Mouse (Mus musculus): ENCODE results near the gene Ppp1r15b. TPM values are rescaled to one million over a fixed set of nuclear protein-coding genes. Genes with fewer than 3 reads are reported as not detected.
A peak's percentile ranks its signal among the peaks of the same experiment; 100 is the strongest.

The Ppp1r15b gene
- polyA plus RNA-seq, 1 experiment from 2014 or later = 28.0 TPM

DNA sequence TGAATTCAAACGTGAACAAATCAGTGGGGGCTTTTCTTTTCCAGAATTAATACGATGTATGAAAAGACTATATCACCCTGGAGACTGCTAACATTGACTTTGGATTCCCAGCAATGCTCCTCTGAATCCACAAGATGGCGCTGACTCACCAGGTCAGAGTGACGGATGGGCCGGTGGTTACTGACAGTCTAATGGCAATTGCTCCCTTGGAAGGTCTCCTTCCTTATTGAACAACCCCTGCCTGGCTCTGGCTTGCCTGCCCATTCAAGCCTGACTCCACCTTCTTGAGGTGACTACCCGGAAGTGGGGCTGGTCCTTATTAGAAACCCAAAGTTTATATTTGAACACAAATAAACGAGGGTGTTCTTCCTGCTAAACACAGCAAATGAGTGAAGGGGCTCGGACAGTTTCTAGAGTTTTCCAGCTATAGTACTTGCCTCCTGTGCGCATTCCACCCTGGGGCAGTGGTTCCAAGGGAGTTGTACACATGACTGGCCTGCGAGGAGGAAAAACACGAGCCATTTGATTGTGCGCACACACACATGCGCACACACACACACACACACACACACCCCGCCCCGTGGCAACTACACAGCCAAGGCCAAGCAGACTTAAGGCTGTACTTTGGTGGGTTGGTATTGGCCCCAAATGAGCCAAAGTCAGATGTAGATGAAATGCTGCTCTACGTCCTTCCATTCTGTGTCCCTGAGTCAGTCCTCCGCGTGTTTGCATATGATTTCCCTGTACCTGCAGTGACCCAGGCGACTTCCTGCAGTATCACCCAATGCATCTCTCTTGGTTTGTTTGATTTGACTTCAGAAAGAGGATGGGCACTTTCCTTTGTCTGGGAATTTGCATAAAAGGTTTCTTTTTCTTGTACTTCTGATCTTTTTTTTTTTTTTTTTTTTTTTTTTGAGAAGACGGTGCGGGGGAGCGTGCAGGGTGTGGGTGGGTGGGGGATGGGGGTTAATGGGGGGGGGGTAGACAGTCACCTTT lies 15.4 kb downstream of the Ppp1r15b start:
- H3K4me1 ChIP-seq (replicated peaks) = no peaks in the 10 kb centered on the region; the same call in 1 of the 2 replicates
- H3K9ac ChIP-seq = no peak overlapping the region
- H3K27me3 ChIP-seq = no peaks in the 10 kb centered on the region
- ATAC-seq (ENCODE audit: low FRiP score, low read depth) = peak; percentile 59
- no peaks in the 10 kb centered on the region for H3K9me3 ChIP-seq
- WGBS = 65% methylated on average over 22 of the region's 22 CpGs
- H3K36me3 ChIP-seq = peaks cover 1% of the 10 kb centered on the region; the same call in 1 of the 2 replicates
- H3K27ac ChIP-seq (replicated peaks) = no peak overlapping the region
- H3K4me2 ChIP-seq = no peak overlapping the region
- H3K4me3 ChIP-seq = no peak overlapping the region

DNA sequence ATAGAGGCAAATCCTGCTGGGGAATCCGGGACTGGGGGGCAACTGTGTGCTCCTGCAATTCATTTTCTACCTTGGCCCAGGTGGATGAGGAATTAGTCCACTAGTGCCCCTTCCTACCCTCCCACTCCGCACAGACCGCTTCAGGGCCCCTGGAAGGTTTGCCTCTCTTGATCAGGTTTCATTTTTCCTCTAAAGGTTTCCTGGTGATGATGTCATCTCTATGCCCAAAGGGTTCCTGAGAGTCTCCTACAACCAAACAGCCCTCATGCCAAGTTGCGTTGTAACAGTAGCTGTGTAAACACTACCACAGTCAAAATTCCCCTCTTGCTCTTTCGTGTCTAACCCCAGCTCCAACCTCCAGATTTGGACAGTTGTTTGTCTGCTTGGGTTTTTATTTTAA lies 16.4 kb downstream of the Ppp1r15b start:
- Histone ChIP-seq H3K27me3 (no peaks in the 10 kb centered on the region), H3K27ac (replicated peaks) (no peak overlapping the region), H3K4me1 (replicated peaks) (no peaks in the 10 kb centered on the region; the same call in 1 of the 2 replicates), H3K9ac (no peak overlapping the region), H3K4me3 (no peak overlapping the region), H3K36me3 (no peaks in the 10 kb centered on the region), H3K4me2 (no peak overlapping the region), H3K9me3 (no peaks in the 10 kb centered on the region)
- no peak for ATAC-seq (ENCODE audit: low FRiP score, low read depth)
- 88% methylated on average over 5 of the region's 5 CpGs for WGBS

- 92% methylated on average over 8 of the region's 8 CpGs for WGBS
- H3K36me3 ChIP-seq = no peaks in the 10 kb centered on the region
- no peak overlapping the region for H3K4me2 ChIP-seq
- no peak for ATAC-seq (ENCODE audit: low FRiP score, low read depth)
- H3K27me3 ChIP-seq = no peaks in the 10 kb centered on the region
- no peaks in the 10 kb centered on the region for H3K9me3 ChIP-seq
- no peak overlapping the region for H3K4me3 ChIP-seq
- H3K27ac ChIP-seq (replicated peaks) = no peak overlapping the region
- H3K4me1 ChIP-seq (replicated peaks) = no peaks in the 10 kb centered on the region; the same call in 1 of the 2 replicates
- H3K9ac ChIP-seq = no peak overlapping the region
Observed at GRCm38 (mm10) chr1:133148122-133148521, 17.2 kb downstream of the Ppp1r15b start.

DNA sequence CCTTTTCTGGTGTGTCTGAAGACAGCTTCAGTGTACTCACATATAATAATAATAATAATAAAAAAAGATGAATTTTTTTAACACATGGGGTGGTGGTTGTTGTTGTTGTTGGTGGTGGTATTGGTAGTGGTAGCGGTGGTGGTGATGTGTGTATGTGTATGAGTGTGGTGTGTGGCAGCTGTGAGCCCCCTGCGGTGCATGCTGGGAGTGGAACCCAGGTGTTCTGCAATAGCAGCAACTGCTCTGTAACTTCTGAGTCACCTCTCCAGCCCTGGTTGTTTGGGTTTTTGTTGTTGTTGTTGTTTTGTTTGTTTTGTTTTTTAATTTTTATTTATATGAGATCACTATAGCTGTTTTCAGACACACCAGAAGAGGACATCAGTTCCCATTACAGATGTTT lies 19.6 kb downstream of the Ppp1r15b start:
- no peak overlapping the region for H3K4me2 ChIP-seq
- WGBS = 93% methylated on average over 2 of the region's 2 CpGs

DNA sequence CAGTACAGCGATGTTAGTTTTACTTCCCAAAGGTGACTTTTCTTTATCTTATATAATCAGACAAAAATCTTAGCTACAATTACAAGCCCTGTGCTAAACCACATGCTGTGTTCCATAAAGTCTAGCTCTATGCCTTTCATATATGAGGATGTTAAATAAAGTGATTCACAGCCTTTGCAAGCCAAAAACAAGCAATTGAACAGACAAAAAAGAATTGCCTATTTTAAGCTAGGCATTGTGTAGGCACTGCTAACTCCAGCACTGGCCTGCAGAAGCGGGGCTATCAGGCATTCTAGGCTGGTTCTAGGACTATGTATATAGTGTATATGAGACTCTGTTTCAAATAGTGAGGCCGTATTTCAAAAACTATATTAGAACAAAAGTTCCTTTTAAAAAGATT lies 21.3 kb downstream of the Ppp1r15b start:
- Histone ChIP-seq H3K4me1 (replicated peaks) (no peaks in the 10 kb centered on the region), H3K9ac (no peak overlapping the region), H3K4me3 (no peak overlapping the region), H3K36me3 (no peaks in the 10 kb centered on the region), H3K27ac (replicated peaks) (no peak overlapping the region), H3K27me3 (no peaks in the 10 kb centered on the region), H3K9me3 (no peaks in the 10 kb centered on the region), H3K4me2 (no peak overlapping the region)
- 94% methylated on average over 3 of the region's 3 CpGs for WGBS
- ATAC-seq (ENCODE audit: low FRiP score, low read depth) = no peak

More for the DNA sequence above, 19.6 kb downstream of the Ppp1r15b start:
- H3K36me3 ChIP-seq = no peaks in the 10 kb centered on the region
- H3K4me1 ChIP-seq (replicated peaks) = no peaks in the 10 kb centered on the region; the same call in 1 of the 2 replicates
- no peak overlapping the region for H3K4me3 ChIP-seq
- no peak overlapping the region for H3K27ac ChIP-seq (replicated peaks)
- no peaks in the 10 kb centered on the region for H3K27me3 ChIP-seq
- ATAC-seq (ENCODE audit: low FRiP score, low read depth) = no peak
- H3K9me3 ChIP-seq = no peaks in the 10 kb centered on the region
- no peak overlapping the region for H3K9ac ChIP-seq

DNA sequence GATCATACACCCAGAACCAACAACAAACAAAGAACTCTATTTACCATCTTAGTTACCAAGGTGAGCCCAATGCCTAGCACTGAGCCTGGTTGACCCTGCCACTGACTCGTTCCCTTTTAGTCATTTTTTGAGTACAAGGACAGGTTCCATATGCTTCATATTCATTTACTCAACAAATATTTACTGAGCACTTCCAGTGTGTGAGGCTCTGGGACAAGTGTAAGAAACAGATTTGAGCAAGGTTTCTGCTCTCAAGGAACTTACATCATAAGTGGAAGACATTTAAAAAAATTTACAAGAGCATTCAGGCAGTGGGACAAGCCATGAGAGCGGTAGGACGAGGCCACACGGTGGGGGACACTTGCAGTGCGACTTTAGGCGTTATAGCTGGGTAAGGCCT lies 24.3 kb downstream of the Ppp1r15b start:
- H3K4me1 ChIP-seq (replicated peaks) = peaks cover 9% of the 10 kb centered on the region; the same call in 1 of the 2 replicates
- H3K9me3 ChIP-seq = no peaks in the 10 kb centered on the region
- H3K9ac ChIP-seq = no peak overlapping the region
- no peak overlapping the region for H3K27ac ChIP-seq (replicated peaks)
- H3K4me3 ChIP-seq = no peak overlapping the region
- H3K4me2 ChIP-seq = no peak overlapping the region
- no peaks in the 10 kb centered on the region for H3K36me3 ChIP-seq
- WGBS = 83% methylated on average over 6 of the region's 6 CpGs
- H3K27me3 ChIP-seq = no peaks in the 10 kb centered on the region
- ATAC-seq (ENCODE audit: low FRiP score, low read depth) = no peak

GRCm38 (mm10) chr1:133159128-133159564 lies 28.2 kb downstream of the Ppp1r15b start:
- Histone ChIP-seq H3K27ac (replicated peaks) (0 out of 2 replicates have a peak overlapping the region, but pooled peaks have one; percentile 20), H3K27me3 (peaks cover 29% of the 10 kb centered on the region)
- WGBS = 43% methylated on average over 7 of the region's 7 CpGs

DNA sequence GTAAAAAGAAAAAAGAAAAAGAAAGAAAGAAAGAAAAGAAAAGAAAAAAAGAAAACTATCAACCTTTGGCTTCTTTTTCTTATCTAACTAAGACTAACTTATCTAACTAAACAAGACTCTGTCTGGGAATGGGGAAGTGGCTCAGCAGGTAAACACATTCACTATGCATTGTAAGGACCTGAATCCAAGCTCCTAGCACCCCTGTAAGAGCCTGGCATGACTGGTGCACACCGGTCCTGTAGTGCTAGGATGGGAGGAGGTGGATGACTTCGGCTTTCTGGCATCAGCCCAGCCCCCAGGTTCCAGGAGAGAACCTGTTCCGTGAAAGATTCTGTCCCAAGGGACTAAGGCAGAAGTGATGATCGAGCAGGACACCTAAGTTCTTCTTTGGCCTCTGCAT lies 30.6 kb downstream of the Ppp1r15b start:
- WGBS = 54% methylated on average over 4 of the region's 4 CpGs
- Histone ChIP-seq H3K9me3 (no peaks in the 10 kb centered on the region), H3K27ac (replicated peaks) (no peak overlapping the region), H3K27me3 (peaks cover 34% of the 10 kb centered on the region), H3K4me2 (no peak overlapping the region), H3K9ac (no peak overlapping the region), H3K4me3 (no peak overlapping the region), H3K4me1 (replicated peaks) (peaks cover 30% of the 10 kb centered on the region), H3K36me3 (no peaks in the 10 kb centered on the region)
- ATAC-seq (ENCODE audit: low FRiP score, low read depth) = no peak

More at GRCm38 (mm10) chr1:133159128-133159564, 28.2 kb downstream of the Ppp1r15b start:
- Histone ChIP-seq H3K4me3 (no peak overlapping the region), H3K9ac (no peak overlapping the region), H3K9me3 (no peaks in the 10 kb centered on the region), H3K36me3 (no peaks in the 10 kb centered on the region), H3K4me2 (no peak overlapping the region), H3K4me1 (replicated peaks) (peaks cover 19% of the 10 kb centered on the region)
- ATAC-seq (ENCODE audit: low FRiP score, low read depth) = no peak

DNA sequence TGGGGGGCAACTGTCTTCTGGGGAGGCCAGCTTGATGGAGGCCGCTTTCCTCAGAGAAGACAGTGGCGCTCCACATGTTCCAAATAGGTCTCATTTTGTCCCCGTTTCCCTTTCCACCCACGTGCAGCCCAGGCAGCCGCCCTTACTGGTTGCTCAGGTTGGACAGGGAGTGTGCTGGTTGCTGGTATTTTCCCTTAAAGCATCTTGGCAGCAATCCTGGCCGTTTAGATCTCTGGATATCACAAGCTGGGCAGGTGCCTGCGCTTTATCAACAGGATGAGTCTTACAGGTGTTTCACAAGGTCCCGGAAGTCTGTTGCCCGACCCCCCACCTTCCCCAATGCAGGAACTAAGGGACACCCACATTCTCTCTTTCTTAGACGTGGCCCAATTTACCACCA lies 31.1 kb downstream of the Ppp1r15b start:
- peaks cover 30% of the 10 kb centered on the region for H3K4me1 ChIP-seq (replicated peaks)
- 74% methylated on average over 10 of the region's 10 CpGs for WGBS

DNA sequence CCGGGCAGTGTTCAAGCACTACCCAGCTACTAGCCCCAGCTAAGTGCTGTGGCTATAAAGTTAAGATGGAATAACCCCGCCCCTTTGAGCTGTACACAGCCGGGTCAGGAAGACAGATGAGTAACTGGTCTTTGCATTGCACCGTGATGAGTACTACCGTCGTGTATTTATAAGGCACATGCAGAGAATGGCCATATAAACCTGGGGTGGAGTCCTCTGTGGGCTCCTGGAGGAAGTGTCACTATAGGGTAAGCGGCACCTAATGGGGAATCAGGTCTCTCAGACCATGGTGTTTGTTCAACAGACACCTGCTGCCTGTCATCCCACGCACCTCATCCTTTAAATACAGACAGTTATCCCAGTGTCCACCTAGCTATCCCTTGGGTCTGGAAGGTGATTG lies 32.0 kb downstream of the Ppp1r15b start:
- no peak overlapping the region for H3K4me2 ChIP-seq
- no peak for ATAC-seq (ENCODE audit: low FRiP score, low read depth)

More for the DNA sequence above, 31.1 kb downstream of the Ppp1r15b start:
- no peak for ATAC-seq (ENCODE audit: low FRiP score, low read depth)
- Histone ChIP-seq H3K9ac (no peak overlapping the region), H3K36me3 (no peaks in the 10 kb centered on the region), H3K27me3 (peaks cover 34% of the 10 kb centered on the region), H3K4me2 (no peak overlapping the region), H3K9me3 (no peaks in the 10 kb centered on the region), H3K4me3 (no peak overlapping the region), H3K27ac (replicated peaks) (no peak overlapping the region)

GRCm38 (mm10) chr1:133163820-133164431 lies 33.0 kb downstream of the Ppp1r15b start, which contains the start of gene Plekha6:
TSS of gene Plekha6 (plus strand) at chr1:133164210.
- Histone ChIP-seq H3K9ac (peak within 1 kb of the TSS; percentile 52), H3K27ac (replicated peaks) (no peak within 1 kb of the TSS), H3K9me3 (no peaks in the 10 kb centered on the region), H3K4me2 (peak within 1 kb of the TSS; percentile 99), H3K27me3 (peaks cover 36% of the 10 kb centered on the region), H3K4me1 (replicated peaks) (peaks cover 25% of the 10 kb centered on the region), H3K4me3 (peak within 1 kb of the TSS; percentile 54), H3K36me3 (no peaks in the 10 kb centered on the region)
- peak; percentile 29; the same call in 1 of the 2 replicates for ATAC-seq (ENCODE audit: low FRiP score, low read depth)
- under 1% methylated on average over 62 of the region's 68 CpGs for WGBS

More for the DNA sequence above, 32.0 kb downstream of the Ppp1r15b start:
- Histone ChIP-seq H3K9me3 (no peaks in the 10 kb centered on the region), H3K36me3 (no peaks in the 10 kb centered on the region), H3K9ac (no peak overlapping the region), H3K4me3 (no peak overlapping the region), H3K27me3 (peaks cover 36% of the 10 kb centered on the region), H3K27ac (replicated peaks) (no peak overlapping the region), H3K4me1 (replicated peaks) (peaks cover 27% of the 10 kb centered on the region)
- WGBS = 56% methylated on average over 8 of the region's 8 CpGs

- H3K9ac ChIP-seq = peak overlapping the region; percentile 52
- no peak for ATAC-seq (ENCODE audit: low FRiP score, low read depth)
- peaks cover 36% of the 10 kb centered on the region for H3K27me3 ChIP-seq
- WGBS = 3% methylated on average over 10 of the region's 10 CpGs
- peak overlapping the region; percentile 54 for H3K4me3 ChIP-seq
- peaks cover 21% of the 10 kb centered on the region for H3K4me1 ChIP-seq (replicated peaks)
- H3K27ac ChIP-seq (replicated peaks) = no peak overlapping the region
- H3K4me2 ChIP-seq = peak overlapping the region; percentile 99
- no peaks in the 10 kb centered on the region for H3K9me3 ChIP-seq
- H3K36me3 ChIP-seq = no peaks in the 10 kb centered on the region
Observed at GRCm38 (mm10) chr1:133164591-133165011, 33.7 kb downstream of the Ppp1r15b start.
